Mouse (Mus musculus) kidney, postnatal 10 days (tissue): ENCODE measurements around the gene Ppdpf.
"Not testable (repeated sequence)": the region's sequence is repeated elsewhere in the genome, so short reads cannot be mapped to it uniquely, and the experiment has no call there.

Experiments
- DNase-seq: peaks from one replicate; pipeline ENCODE4 v3.0.0; 2021; ENCODE audit warnings: mixed read lengths

The Ppdpf gene

GRCm38 (mm10) chr2:181159771-181160170, 27.3 kb upstream of the Ppdpf start:
- no peak for DNase-seq

GRCm38 (mm10) chr2:181160821-181161220, 26.2 kb upstream of the Ppdpf start:
- DNase-seq: no peak

- no peak for DNase-seq
Measured at GRCm38 (mm10) chr2:181166469-181166868, 20.6 kb upstream of the Ppdpf start.

- DNase-seq: no peak
Measured at GRCm38 (mm10) chr2:181174646-181175045, 12.4 kb upstream of the Ppdpf start.

- no peak for DNase-seq
Measured at GRCm38 (mm10) chr2:181178015-181178414, 9.0 kb upstream of the Ppdpf start.

GRCm38 (mm10) chr2:181178471-181178870, 8.6 kb upstream of the Ppdpf start:
- no peak for DNase-seq

GRCm38 (mm10) chr2:181180898-181181297, 6.1 kb upstream of the Ppdpf start:
- DNase-seq: no peak

- peak; percentile 92 for DNase-seq
Measured at GRCm38 (mm10) chr2:181186635-181187034, 412 bp upstream of the Ppdpf start.

GRCm38 (mm10) chr2:181188681-181189080, 1.6 kb downstream of the Ppdpf start:
- peak; percentile 17 for DNase-seq

- no peak for DNase-seq
Measured at GRCm38 (mm10) chr2:181189321-181189720, 2.3 kb downstream of the Ppdpf start.

GRCm38 (mm10) chr2:181191385-181191784, 4.3 kb downstream of the Ppdpf start:
- DNase-seq: not testable (repeated sequence)

GRCm38 (mm10) chr2:181191936-181192335, 4.9 kb downstream of the Ppdpf start:
- no peak for DNase-seq

- no peak for DNase-seq
Measured at GRCm38 (mm10) chr2:181193044-181193443, 6.0 kb downstream of the Ppdpf start.

- no peak for DNase-seq
Measured at GRCm38 (mm10) chr2:181196628-181197300, 9.7 kb downstream of the Ppdpf start.

GRCm38 (mm10) chr2:181201606-181202005, 14.6 kb downstream of the Ppdpf start:
- DNase-seq: no peak

- DNase-seq: no peak
Measured at GRCm38 (mm10) chr2:181202422-181202821, 15.4 kb downstream of the Ppdpf start, which contains the start of gene Ptk6. Ptk6 (minus strand) TSS chr2:181202789.

GRCm38 (mm10) chr2:181202886-181203285, 15.8 kb downstream of the Ppdpf start:
- no peak for DNase-seq

- no peak for DNase-seq
Measured at GRCm38 (mm10) chr2:181205678-181206077, 18.6 kb downstream of the Ppdpf start.

- DNase-seq: no peak
Measured at GRCm38 (mm10) chr2:181206118-181206517, 19.1 kb downstream of the Ppdpf start.

GRCm38 (mm10) chr2:181212389-181213020, 25.5 kb downstream of the Ppdpf start:
- peak; percentile 29 for DNase-seq

GRCm38 (mm10) chr2:181213021-181213445, 26.0 kb downstream of the Ppdpf start, which contains the start of gene Srms:
Srms (minus strand) TSS chr2:181213185.
- DNase-seq: peak; percentile 47

GRCm38 (mm10) chr2:181216037-181216436, 29.0 kb downstream of the Ppdpf start:
- DNase-seq: no peak

GRCm38 (mm10) chr2:181218881-181219485, 31.9 kb downstream of the Ppdpf start:
- no peak for DNase-seq
